Mouse (Mus musculus): Measurements from ENCODE around the gene Dnajb3. TPM values are rescaled to one million over a fixed set of nuclear protein-coding genes. Genes with fewer than 3 reads are reported as not detected.
A peak's percentile ranks its signal among the peaks of the same experiment; 100 is the strongest.

The Dnajb3 gene
- polyA plus RNA-seq, 1 experiment from 2014 or later: 11.1 TPM

- Histone ChIP-seq H3K36me3 (no peaks in the 10 kb centered on the region), H3K4me2 (no peak overlapping the region), H3K9me3 (peaks cover 16% of the 10 kb centered on the region), H3K27ac (no peak overlapping the region), H3K4me3 (no peak overlapping the region), H3K9ac (no peak overlapping the region), H3K4me1 (no peaks in the 10 kb centered on the region), H3K27me3 (no peaks in the 10 kb centered on the region)
- no peak for ATAC-seq (ENCODE audit: insufficient number of reproducible peaks, low FRiP score, low TSS enrichment, low read depth)
Observed at GRCm38 (mm10) chr1:88220336-88220735, 14.8 kb upstream of the Dnajb3 start.

DNA sequence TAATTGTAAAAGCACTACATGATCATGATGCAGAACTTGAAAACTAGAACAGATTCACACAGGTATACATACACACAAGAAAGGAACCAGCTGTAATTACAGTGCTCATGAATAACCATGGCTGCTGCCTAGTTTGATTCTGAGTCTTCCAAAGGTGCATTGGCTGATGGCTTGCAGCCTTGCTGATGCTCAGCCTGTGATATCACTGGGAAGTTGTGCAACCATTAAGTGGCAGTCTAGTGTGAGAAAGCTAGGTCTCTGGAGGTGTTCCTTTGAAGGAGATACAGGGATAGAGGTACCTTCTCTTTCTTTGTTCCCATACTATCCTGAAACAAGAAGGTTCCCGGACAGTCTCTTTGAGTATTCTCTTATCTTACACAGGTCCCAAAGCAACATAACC lies 13.5 kb upstream of the Dnajb3 start:
- H3K9me3 ChIP-seq: peaks cover 25% of the 10 kb centered on the region
- no peaks in the 10 kb centered on the region for H3K27me3 ChIP-seq
- H3K27ac ChIP-seq: no peak overlapping the region
- no peaks in the 10 kb centered on the region for H3K36me3 ChIP-seq
- no peaks in the 10 kb centered on the region for H3K4me1 ChIP-seq
- H3K4me3 ChIP-seq: no peak overlapping the region
- H3K4me2 ChIP-seq: no peak overlapping the region
- 16% methylated on average over 1 of the region's 1 CpGs for WGBS
- H3K9ac ChIP-seq: no peak overlapping the region
- no peak for ATAC-seq (ENCODE audit: insufficient number of reproducible peaks, low FRiP score, low TSS enrichment, low read depth)

GRCm38 (mm10) chr1:88218591-88218990 lies 13.0 kb upstream of the Dnajb3 start:
- 46% methylated on average over 4 of the region's 4 CpGs for WGBS
- no peak overlapping the region for H3K9ac ChIP-seq
- H3K4me2 ChIP-seq: no peak overlapping the region
- no peak overlapping the region for H3K4me3 ChIP-seq
- no peaks in the 10 kb centered on the region for H3K27me3 ChIP-seq
- no peak overlapping the region for H3K27ac ChIP-seq
- H3K36me3 ChIP-seq: no peaks in the 10 kb centered on the region
- H3K4me1 ChIP-seq: no peaks in the 10 kb centered on the region
- peaks cover 30% of the 10 kb centered on the region for H3K9me3 ChIP-seq
- ATAC-seq (ENCODE audit: insufficient number of reproducible peaks, low FRiP score, low TSS enrichment, low read depth): no peak

DNA sequence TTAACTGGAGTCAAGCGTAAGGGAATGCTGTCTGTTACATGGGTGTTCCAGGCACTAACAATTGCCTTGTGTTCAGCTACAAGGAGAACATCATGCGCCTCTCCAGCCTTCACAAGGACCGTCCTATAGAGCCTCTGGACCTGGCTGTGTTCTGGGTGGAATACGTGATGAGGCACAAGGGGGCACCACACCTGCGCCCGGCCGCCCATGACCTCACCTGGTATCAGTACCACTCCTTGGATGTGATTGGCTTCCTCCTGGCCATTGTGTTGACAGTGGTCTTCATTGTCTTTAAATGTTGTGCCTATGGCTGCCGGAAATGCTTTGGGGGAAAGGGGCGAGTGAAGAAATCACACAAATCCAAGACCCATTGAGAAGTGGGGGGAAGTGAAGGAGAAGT lies 12.5 kb upstream of the Dnajb3 start:
- Histone ChIP-seq H3K9me3 (peaks cover 35% of the 10 kb centered on the region), H3K4me3 (no peak overlapping the region), H3K4me2 (no peak overlapping the region), H3K27me3 (no peaks in the 10 kb centered on the region), H3K9ac (no peak overlapping the region), H3K27ac (no peak overlapping the region), H3K36me3 (no peaks in the 10 kb centered on the region), H3K4me1 (no peaks in the 10 kb centered on the region)
- 76% methylated on average over 9 of the region's 9 CpGs for WGBS
- no peak for ATAC-seq (ENCODE audit: insufficient number of reproducible peaks, low FRiP score, low TSS enrichment, low read depth)

DNA sequence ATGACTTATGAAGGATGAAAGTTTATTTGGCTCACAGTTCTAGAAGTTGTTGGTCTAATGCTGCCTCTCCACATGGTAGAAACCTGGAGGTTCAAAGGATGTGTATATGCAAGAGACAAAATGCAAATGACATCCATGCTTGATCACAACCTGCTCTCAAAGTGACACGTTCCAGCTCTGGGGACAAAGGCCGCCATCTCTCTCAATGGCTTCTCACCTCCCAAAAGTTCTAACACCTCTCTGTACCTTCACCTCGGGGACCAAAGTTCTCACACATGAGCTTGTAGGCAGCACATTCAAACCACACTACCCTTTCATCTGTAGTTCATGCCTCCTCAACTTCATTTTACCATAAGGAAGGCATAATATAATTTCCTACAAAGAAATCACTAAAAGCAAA lies 12.0 kb upstream of the Dnajb3 start:
- H3K27ac ChIP-seq: no peak overlapping the region
- WGBS: 41% methylated on average over 3 of the region's 3 CpGs
- H3K36me3 ChIP-seq: no peaks in the 10 kb centered on the region
- no peak for ATAC-seq (ENCODE audit: insufficient number of reproducible peaks, low FRiP score, low TSS enrichment, low read depth)
- peaks cover 39% of the 10 kb centered on the region for H3K9me3 ChIP-seq
- H3K4me2 ChIP-seq: no peak overlapping the region
- no peak overlapping the region for H3K4me3 ChIP-seq
- H3K27me3 ChIP-seq: no peaks in the 10 kb centered on the region
- H3K4me1 ChIP-seq: no peaks in the 10 kb centered on the region
- no peak overlapping the region for H3K9ac ChIP-seq

DNA sequence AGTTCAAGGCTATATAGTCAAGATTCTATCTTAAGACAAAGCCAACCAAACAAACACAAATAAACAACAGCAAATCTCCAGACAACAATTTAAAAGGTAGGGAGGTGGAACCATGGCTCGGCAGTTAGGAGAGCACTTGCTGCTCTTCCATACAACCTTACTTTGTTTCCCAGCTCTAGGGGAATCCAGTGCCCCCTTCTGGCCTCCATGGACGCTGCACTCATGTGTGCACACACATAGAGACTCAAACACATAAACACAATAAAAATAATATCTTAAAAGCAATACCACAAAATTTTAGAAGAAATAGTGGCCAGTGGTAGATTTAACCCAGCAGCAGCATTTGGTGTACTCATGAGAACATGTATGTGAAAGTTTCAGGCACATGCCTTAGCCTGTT lies 11.6 kb upstream of the Dnajb3 start:
- no peak for ATAC-seq (ENCODE audit: insufficient number of reproducible peaks, low FRiP score, low TSS enrichment, low read depth)
- peaks cover 43% of the 10 kb centered on the region for H3K9me3 ChIP-seq

DNA sequence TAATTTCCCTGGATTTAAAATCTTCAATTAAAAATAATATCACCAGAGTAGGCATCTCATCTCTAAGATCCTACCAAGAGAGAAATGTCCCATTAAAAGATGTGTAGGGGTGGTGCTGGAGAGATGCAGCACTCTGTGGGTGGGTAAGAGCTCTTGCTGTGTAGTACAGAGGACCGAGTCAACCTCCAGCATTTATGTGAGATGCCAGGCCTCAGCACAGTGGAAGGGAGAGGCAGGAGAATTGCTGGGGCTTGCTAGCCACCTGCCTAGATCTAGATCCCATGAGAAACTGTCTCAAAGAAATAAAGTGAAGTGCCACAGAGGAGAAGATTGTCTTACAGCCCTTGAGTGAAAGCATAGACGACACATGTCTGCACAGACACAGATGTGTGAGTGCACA lies 11.0 kb upstream of the Dnajb3 start:
- ATAC-seq (ENCODE audit: insufficient number of reproducible peaks, low FRiP score, low TSS enrichment, low read depth): no peak
- H3K4me2 ChIP-seq: no peak overlapping the region
- H3K9ac ChIP-seq: no peak overlapping the region
- no peak overlapping the region for H3K27ac ChIP-seq
- no peaks in the 10 kb centered on the region for H3K4me1 ChIP-seq
- H3K9me3 ChIP-seq: peaks cover 49% of the 10 kb centered on the region
- WGBS: 55% methylated on average over 2 of the region's 2 CpGs
- no peak overlapping the region for H3K4me3 ChIP-seq
- no peaks in the 10 kb centered on the region for H3K27me3 ChIP-seq
- no peaks in the 10 kb centered on the region for H3K36me3 ChIP-seq

More for the DNA sequence above, 11.6 kb upstream of the Dnajb3 start:
- H3K36me3 ChIP-seq: no peaks in the 10 kb centered on the region
- no peak overlapping the region for H3K9ac ChIP-seq
- no peak overlapping the region for H3K4me2 ChIP-seq
- WGBS: 62% methylated on average over 2 of the region's 2 CpGs
- H3K27ac ChIP-seq: no peak overlapping the region
- H3K27me3 ChIP-seq: no peaks in the 10 kb centered on the region
- no peaks in the 10 kb centered on the region for H3K4me1 ChIP-seq
- H3K4me3 ChIP-seq: no peak overlapping the region

DNA sequence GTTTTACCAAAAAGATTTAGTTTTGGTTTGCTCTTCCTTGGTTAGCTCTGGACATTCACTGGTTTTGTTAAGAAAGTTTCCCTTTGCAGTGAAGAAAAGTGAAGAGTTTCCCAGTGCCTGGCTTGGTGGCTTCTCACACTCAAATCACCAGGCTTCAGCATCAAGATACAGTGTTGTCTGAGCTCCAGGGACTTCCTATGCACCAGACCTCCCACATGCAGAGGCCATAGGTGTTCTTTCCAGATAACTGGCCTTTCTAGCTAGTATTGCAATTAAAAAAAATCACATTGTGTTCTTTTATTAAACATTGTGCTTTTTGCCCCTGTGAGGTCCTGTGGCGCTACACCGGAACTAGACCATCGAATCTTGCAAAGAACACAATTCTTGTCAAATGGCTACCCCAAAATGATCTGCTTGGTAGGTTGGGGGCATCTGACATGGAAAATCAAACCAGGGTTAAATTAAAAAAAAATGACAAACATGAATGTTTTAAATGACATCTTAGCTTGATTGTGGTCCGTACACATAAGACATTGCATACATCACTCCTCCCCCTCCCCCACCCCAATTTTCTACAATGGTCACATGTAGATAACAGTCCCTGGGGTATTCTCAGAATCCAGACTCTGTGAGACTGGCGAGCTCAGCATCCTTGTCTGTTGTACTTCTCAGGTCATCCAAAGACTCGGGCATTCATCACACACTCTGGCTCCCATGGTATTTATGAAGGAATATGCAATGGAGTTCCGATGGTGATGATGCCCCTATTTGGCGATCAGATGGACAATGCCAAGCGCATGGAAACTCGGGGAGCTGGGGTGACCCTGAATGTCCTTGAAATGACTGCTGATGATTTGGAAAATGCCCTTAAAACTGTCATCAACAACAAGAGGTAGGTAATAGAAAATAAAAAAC lies 10.1 kb upstream of the Dnajb3 start:
- ATAC-seq (ENCODE audit: insufficient number of reproducible peaks, low FRiP score, low TSS enrichment, low read depth): no peak
- Histone ChIP-seq H3K4me3 (no peak overlapping the region), H3K27ac (no peak overlapping the region), H3K4me2 (no peak overlapping the region), H3K4me1 (no peaks in the 10 kb centered on the region), H3K9me3 (peaks cover 52% of the 10 kb centered on the region), H3K9ac (no peak overlapping the region), H3K27me3 (no peaks in the 10 kb centered on the region), H3K36me3 (no peaks in the 10 kb centered on the region)
- WGBS: 68% methylated on average over 10 of the region's 10 CpGs

DNA sequence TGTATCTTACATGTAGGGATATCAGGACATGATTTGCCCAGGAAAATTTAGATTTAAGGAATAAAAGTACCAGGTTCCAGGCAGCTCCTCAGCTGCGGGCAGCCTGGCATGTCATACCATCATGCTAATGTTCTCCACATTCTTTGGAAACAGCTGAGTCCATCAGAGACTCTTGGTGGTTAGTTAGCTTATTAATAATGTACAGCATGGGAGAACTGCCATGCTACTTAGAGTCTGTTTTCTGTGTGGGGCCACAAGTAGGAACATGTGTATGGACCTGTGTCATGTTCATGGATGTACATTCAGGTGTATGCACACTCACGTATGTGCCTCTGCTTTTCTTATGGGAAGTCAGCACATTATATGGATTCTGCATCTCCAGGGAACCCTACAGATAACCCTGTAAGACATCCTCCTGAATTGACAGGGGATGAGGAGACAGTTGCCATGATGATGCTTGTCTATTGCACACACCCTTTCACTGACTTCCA lies 8.9 kb upstream of the Dnajb3 start:
- no peak overlapping the region for H3K27ac ChIP-seq
- peaks cover 52% of the 10 kb centered on the region for H3K9me3 ChIP-seq
- H3K4me2 ChIP-seq: no peak overlapping the region
- no peak overlapping the region for H3K4me3 ChIP-seq
- H3K9ac ChIP-seq: no peak overlapping the region
- WGBS: 76% methylated on average over 2 of the region's 2 CpGs
- ATAC-seq (ENCODE audit: insufficient number of reproducible peaks, low FRiP score, low TSS enrichment, low read depth): peak; percentile 0; the same call in 1 of the 2 replicates
- no peaks in the 10 kb centered on the region for H3K27me3 ChIP-seq
- no peaks in the 10 kb centered on the region for H3K4me1 ChIP-seq
- no peaks in the 10 kb centered on the region for H3K36me3 ChIP-seq

- Histone ChIP-seq H3K4me3 (no peak overlapping the region), H3K36me3 (no peaks in the 10 kb centered on the region), H3K4me1 (no peaks in the 10 kb centered on the region), H3K9me3 (peaks cover 52% of the 10 kb centered on the region), H3K4me2 (no peak overlapping the region), H3K27ac (no peak overlapping the region), H3K9ac (no peak overlapping the region), H3K27me3 (no peaks in the 10 kb centered on the region)
- ATAC-seq (ENCODE audit: insufficient number of reproducible peaks, low FRiP score, low TSS enrichment, low read depth): peak; percentile 7; the same call in 1 of the 2 replicates
- WGBS: 81% methylated on average over 2 of the region's 2 CpGs
Observed at GRCm38 (mm10) chr1:88213766-88214461, 8.3 kb upstream of the Dnajb3 start.

DNA sequence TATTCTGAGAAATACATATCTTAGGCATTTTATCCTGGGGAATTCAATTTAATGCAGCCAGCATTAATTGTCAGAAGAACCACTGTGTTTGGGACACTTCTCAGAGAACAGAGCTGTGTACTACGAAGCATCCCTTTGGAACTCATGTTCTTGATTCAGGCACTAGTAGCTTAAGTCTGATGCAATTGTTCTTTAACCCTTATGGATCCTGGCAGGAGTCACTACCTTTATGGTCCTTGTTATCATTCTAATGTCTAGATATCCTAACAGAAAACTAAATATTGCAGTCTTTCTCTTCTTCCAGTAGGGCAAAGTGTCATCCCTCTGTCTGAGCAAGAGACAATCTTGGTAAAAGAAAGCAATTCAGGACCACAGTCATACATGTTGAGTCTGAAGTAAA lies 7.5 kb upstream of the Dnajb3 start:
- 75% methylated on average over 1 of the region's 1 CpGs for WGBS
- Histone ChIP-seq H3K9me3 (peaks cover 52% of the 10 kb centered on the region), H3K4me2 (no peak overlapping the region)

DNA sequence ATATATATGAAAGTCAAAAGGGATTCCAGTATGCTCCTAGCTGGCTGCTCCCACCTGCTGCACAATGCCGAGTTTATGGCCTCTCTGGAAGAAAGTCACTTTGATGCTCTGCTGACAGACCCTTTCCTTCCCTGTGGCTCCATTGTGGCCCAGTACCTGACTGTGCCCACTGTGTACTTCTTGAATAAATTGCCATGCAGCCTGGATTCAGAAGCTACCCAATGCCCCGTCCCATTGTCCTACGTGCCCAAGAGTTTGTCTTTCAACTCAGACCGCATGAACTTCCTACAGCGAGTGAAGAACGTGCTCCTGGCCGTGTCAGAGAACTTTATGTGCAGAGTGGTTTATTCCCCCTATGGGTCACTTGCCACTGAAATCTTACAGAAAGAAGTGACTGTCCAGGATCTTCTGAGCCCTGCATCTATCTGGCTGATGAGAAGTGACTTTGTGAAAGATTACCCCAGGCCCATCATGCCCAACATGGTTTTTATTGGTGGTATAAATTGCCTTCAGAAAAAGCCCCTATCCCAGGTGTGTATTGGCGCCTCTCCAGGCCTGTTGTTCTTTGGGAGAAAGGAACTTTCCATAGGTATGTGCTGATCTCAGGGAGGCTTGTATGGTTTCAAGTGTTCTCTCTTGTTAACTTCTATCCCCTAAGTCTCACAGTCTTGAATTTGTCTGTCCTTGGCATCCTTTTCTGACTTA lies 6.9 kb upstream of the Dnajb3 start:
- peaks cover 50% of the 10 kb centered on the region for H3K9me3 ChIP-seq
- WGBS: 59% methylated on average over 8 of the region's 8 CpGs
- peak; percentile 49 for ATAC-seq (ENCODE audit: insufficient number of reproducible peaks, low FRiP score, low TSS enrichment, low read depth)

More for the DNA sequence above, 7.5 kb upstream of the Dnajb3 start:
- Histone ChIP-seq H3K36me3 (no peaks in the 10 kb centered on the region), H3K27me3 (no peaks in the 10 kb centered on the region), H3K27ac (no peak overlapping the region), H3K4me3 (no peak overlapping the region), H3K4me1 (no peaks in the 10 kb centered on the region), H3K9ac (no peak overlapping the region)
- ATAC-seq (ENCODE audit: insufficient number of reproducible peaks, low FRiP score, low TSS enrichment, low read depth): no peak

More for the DNA sequence above, 6.9 kb upstream of the Dnajb3 start:
- H3K27ac ChIP-seq: no peak overlapping the region
- no peaks in the 10 kb centered on the region for H3K27me3 ChIP-seq
- H3K4me2 ChIP-seq: no peak overlapping the region
- no peaks in the 10 kb centered on the region for H3K36me3 ChIP-seq
- no peak overlapping the region for H3K9ac ChIP-seq
- H3K4me3 ChIP-seq: no peak overlapping the region
- H3K4me1 ChIP-seq: no peaks in the 10 kb centered on the region

All from limb, embryonic 15.5 days (tissue).